Mouse (Mus musculus): ENCODE measurements around the gene Bin2. TPM values are rescaled to one million over a fixed set of nuclear protein-coding genes. Genes with fewer than 3 reads are reported as not detected.

The Bin2 gene
- total and polyA plus RNA-seq, 3 experiments: 1.6 to 3.0 (median 2.0) TPM

DNA sequence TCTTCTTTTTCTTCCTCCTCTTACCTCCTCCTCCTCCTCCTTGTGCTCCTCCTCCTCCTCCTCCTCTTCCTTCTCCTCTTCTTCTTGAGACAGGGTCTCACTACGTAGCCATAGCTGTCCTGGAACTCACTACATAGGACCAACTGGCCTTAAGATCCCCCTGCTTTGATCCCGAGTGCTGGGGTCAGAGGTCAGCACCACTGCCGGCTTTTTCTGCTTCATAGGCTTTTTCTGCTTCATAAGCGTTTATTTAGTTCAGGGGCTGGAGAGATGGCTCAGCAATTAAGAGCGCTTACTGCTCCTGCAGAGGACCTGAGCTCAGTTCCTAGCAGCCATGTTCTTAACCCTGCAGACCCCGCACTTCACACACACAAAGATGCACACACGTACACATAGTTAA lies 12.4 kb upstream of the Bin2 start:
- Histone ChIP-seq H3K4me3 (no peak overlapping the region), H3K36me3 (ENCODE audit: control insufficient read depth, insufficient read depth, low read length) (no peaks in the 10 kb centered on the region), H3K27me3 (ENCODE audit: control insufficient read depth, insufficient read depth, low read length) (no peaks in the 10 kb centered on the region), H3K79me2 (replicated peaks; ENCODE audit: control insufficient read depth, insufficient read depth, low read length) (no peaks in the 10 kb centered on the region), H3K4me1 (ENCODE audit: control insufficient read depth, insufficient read depth, low read length) (no peaks in the 10 kb centered on the region; the same call in 1 of the 2 replicates), H3K9ac (ENCODE audit: low read depth, low read length) (no peak overlapping the region), H3K27ac (no peak overlapping the region)
- DNase-seq: no peak
- intact Hi-C loops (cut with DNase I): loop anchor here (2.0 to 5.0 kb wide), 3 partner anchors 44 to 213 kb away; partner anchors contain the start of genes Letmd1 and Smagp
- 61% methylated on average over 7 of the region's 7 CpGs for WGBS
- TF ChIP-seq POLR2A (IDR thresholded peaks at IDR 0.05; ENCODE audit: insufficient read depth, low read depth, low read length) (no peak), EP300 (IDR thresholded peaks at IDR 0.05; ENCODE audit: insufficient read depth, low read depth, low read length) (no peak), CTCF (IDR thresholded peaks at IDR 0.05) (no peak)

DNA sequence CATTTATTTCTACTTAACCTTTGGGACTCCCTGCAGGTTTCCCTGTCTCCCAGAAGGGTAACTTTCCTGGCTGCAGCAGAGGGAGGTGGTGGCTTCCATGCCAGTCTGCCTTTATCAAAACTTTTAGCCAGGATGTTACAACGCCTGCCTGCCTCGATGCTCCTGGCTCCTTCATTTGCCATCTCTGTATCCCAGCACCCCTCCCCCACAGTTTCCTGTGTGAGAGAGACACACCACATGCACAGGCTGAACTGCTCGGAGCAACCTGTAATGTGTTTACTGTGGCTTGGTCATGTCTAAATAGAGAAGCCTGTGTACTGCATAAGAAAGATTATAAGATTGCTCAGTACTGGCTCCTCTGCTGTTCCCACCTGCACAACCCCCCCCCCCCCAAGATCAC lies 11.0 kb upstream of the Bin2 start:
- intact Hi-C loops (cut with DNase I): loop anchor here (5.0 kb wide), 2 partner anchors 43 to 68 kb away; partner anchors contain the start of gene Smagp
- Histone ChIP-seq H3K4me3 (no peak overlapping the region), H3K79me2 (replicated peaks; ENCODE audit: control insufficient read depth, insufficient read depth, low read length) (no peaks in the 10 kb centered on the region), H3K36me3 (ENCODE audit: control insufficient read depth, insufficient read depth, low read length) (no peaks in the 10 kb centered on the region), H3K9ac (ENCODE audit: low read depth, low read length) (no peak overlapping the region), H3K4me1 (ENCODE audit: control insufficient read depth, insufficient read depth, low read length) (no peaks in the 10 kb centered on the region; the same call in 1 of the 2 replicates), H3K27me3 (ENCODE audit: control insufficient read depth, insufficient read depth, low read length) (no peaks in the 10 kb centered on the region), H3K27ac (no peak overlapping the region)
- 46% methylated on average over 3 of the region's 3 CpGs for WGBS
- TF ChIP-seq EP300 (IDR thresholded peaks at IDR 0.05; ENCODE audit: insufficient read depth, low read depth, low read length) (no peak), CTCF (IDR thresholded peaks at IDR 0.05) (no peak), POLR2A (IDR thresholded peaks at IDR 0.05; ENCODE audit: insufficient read depth, low read depth, low read length) (no peak)
- no peak for DNase-seq

DNA sequence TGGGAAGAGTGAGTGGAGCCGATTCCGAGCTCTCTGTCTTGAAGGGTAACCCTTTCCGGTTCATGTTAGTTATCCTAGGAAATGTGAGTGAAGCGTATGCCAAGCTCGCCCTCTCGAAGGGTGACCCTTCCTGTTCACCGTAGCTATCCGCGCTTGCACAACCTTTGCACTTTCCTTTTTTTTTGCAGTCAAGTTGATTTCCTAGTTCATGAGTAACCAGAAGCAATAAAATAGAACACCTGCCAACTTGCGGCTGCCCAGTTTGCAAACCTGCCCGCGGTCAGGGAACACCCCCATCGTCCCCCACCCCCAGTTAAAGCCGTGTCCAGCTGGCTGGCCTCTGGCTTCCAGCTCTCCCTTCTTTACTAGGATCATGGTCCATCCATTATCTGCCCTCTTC lies 9.7 kb upstream of the Bin2 start:
- TF ChIP-seq CTCF (IDR thresholded peaks at IDR 0.05) (no peak), POLR2A (IDR thresholded peaks at IDR 0.05; ENCODE audit: insufficient read depth, low read depth, low read length) (no peak), EP300 (IDR thresholded peaks at IDR 0.05; ENCODE audit: insufficient read depth, low read depth, low read length) (no peak)
- WGBS: 89% methylated on average over 14 of the region's 14 CpGs

DNA sequence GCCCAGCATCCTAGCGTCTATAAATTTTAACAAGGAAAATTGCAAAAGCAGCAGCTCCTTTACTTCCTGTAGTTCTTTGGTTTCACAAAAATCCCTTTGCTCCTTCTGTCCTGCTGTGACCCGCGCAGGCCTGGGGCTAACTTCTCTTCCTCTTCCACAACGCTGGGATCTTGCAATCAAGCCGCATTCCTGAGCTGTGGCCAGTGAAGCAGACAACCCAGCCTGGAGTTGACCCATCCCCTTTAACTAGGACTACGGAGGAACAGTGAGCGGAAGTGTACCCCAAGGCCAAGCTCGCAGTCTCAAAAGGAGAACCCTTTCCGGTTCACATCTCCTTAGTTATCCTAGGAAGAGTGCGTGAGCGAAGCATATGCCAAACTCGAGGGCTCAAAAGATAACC lies 9.2 kb upstream of the Bin2 start:
- TF ChIP-seq CTCF (IDR thresholded peaks at IDR 0.05): no peak
- DNase-seq: peak in 1 of 2 experiments; percentile 26
- WGBS: 73% methylated on average over 12 of the region's 12 CpGs
- Histone ChIP-seq H3K4me1 (ENCODE audit: control insufficient read depth, insufficient read depth, low read length) (peaks cover 5% of the 10 kb centered on the region), H3K27me3 (ENCODE audit: control insufficient read depth, insufficient read depth, low read length) (no peaks in the 10 kb centered on the region), H3K36me3 (ENCODE audit: control insufficient read depth, insufficient read depth, low read length) (no peaks in the 10 kb centered on the region), H3K79me2 (replicated peaks; ENCODE audit: control insufficient read depth, insufficient read depth, low read length) (no peaks in the 10 kb centered on the region), H3K27ac (no peak overlapping the region), H3K4me3 (no peak overlapping the region), H3K9ac (ENCODE audit: low read depth, low read length) (no peak overlapping the region)
- intact Hi-C loops (cut with DNase I): no loop called here

More for the DNA sequence above, 9.7 kb upstream of the Bin2 start:
- intact Hi-C loops (cut with DNase I): no loop called here
- H3K9ac ChIP-seq (ENCODE audit: low read depth, low read length): no peak overlapping the region
- H3K27ac ChIP-seq: no peak overlapping the region
- H3K36me3 ChIP-seq (ENCODE audit: control insufficient read depth, insufficient read depth, low read length): no peaks in the 10 kb centered on the region
- H3K79me2 ChIP-seq (replicated peaks; ENCODE audit: control insufficient read depth, insufficient read depth, low read length): no peaks in the 10 kb centered on the region
- H3K4me1 ChIP-seq (ENCODE audit: control insufficient read depth, insufficient read depth, low read length): peaks cover 5% of the 10 kb centered on the region; the same call in 1 of the 2 replicates
- H3K27me3 ChIP-seq (ENCODE audit: control insufficient read depth, insufficient read depth, low read length): no peaks in the 10 kb centered on the region
- DNase-seq: no peak
- no peak overlapping the region for H3K4me3 ChIP-seq

DNA sequence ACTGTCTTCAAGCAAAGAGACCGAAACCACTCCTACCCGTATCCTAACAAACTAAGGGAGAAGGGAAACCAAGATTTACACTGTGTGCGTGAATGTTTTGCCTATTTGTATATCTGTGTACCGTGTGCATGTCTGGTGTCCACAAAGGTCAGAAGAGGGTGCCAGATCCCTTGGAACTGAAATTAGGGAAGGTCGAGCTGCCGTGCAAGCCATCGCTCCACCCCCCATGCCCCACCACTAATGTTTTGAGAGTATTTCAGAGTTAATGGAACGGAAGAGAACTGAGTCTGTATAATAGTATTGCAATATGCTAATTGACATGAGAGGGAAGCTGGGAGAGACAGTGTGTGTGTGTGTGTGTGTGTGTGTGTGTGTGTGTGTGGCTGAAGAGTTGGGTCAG lies 8.3 kb upstream of the Bin2 start:
- peaks cover 7% of the 10 kb centered on the region for H3K4me1 ChIP-seq (ENCODE audit: control insufficient read depth, insufficient read depth, low read length)
- intact Hi-C loops (cut with DNase I): no loop called here
- no peak overlapping the region for H3K4me3 ChIP-seq
- no peak for TF ChIP-seq EP300 (IDR thresholded peaks at IDR 0.05; ENCODE audit: insufficient read depth, low read depth, low read length)
- H3K27ac ChIP-seq: no peak overlapping the region
- H3K36me3 ChIP-seq (ENCODE audit: control insufficient read depth, insufficient read depth, low read length): no peaks in the 10 kb centered on the region
- H3K79me2 ChIP-seq (replicated peaks; ENCODE audit: control insufficient read depth, insufficient read depth, low read length): no peaks in the 10 kb centered on the region
- H3K9ac ChIP-seq (ENCODE audit: low read depth, low read length): no peak overlapping the region
- DNase-seq: no peak
- no peaks in the 10 kb centered on the region for H3K27me3 ChIP-seq (ENCODE audit: control insufficient read depth, insufficient read depth, low read length)
- 91% methylated on average over 8 of the region's 8 CpGs for WGBS

DNA sequence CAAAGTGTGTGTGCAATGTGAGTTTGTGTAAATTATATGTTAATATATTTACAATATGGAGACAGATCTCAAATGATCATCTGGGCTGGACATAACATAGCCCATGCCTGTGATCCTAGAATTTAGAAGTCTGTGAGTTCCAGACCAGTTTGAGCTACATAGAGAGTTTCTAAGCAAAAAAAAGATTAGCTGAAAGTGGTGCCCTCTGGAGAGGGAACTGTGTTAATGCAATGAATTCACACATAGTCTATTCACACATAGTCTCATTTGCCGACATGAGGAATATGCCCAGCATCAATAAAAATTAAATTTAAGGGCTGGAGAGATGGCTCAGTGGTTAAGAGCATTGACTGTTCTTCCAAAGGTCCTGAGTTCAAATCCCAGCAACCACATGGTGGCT lies 7.2 kb upstream of the Bin2 start:
- Histone ChIP-seq H3K4me1 (ENCODE audit: control insufficient read depth, insufficient read depth, low read length) (peaks cover 7% of the 10 kb centered on the region), H3K27ac (no peak overlapping the region), H3K36me3 (ENCODE audit: control insufficient read depth, insufficient read depth, low read length) (no peaks in the 10 kb centered on the region), H3K4me3 (no peak overlapping the region), H3K27me3 (ENCODE audit: control insufficient read depth, insufficient read depth, low read length) (no peaks in the 10 kb centered on the region), H3K79me2 (replicated peaks; ENCODE audit: control insufficient read depth, insufficient read depth, low read length) (no peaks in the 10 kb centered on the region), H3K9ac (ENCODE audit: low read depth, low read length) (no peak overlapping the region)
- TF ChIP-seq EP300 (IDR thresholded peaks at IDR 0.05; ENCODE audit: insufficient read depth, low read depth, low read length) (no peak), POLR2A (IDR thresholded peaks at IDR 0.05; ENCODE audit: insufficient read depth, low read depth, low read length) (no peak), CTCF (IDR thresholded peaks at IDR 0.05) (peak; percentile 36)
- 85% methylated on average over 1 of the region's 1 CpGs for WGBS
- intact Hi-C loops (cut with DNase I): no loop called here
- no peak for DNase-seq

Measured in heart, adult 2 months (tissue).